Mouse (Mus musculus): Measurements from ENCODE around the gene Cdc42ep3.

The Cdc42ep3 gene

DNA sequence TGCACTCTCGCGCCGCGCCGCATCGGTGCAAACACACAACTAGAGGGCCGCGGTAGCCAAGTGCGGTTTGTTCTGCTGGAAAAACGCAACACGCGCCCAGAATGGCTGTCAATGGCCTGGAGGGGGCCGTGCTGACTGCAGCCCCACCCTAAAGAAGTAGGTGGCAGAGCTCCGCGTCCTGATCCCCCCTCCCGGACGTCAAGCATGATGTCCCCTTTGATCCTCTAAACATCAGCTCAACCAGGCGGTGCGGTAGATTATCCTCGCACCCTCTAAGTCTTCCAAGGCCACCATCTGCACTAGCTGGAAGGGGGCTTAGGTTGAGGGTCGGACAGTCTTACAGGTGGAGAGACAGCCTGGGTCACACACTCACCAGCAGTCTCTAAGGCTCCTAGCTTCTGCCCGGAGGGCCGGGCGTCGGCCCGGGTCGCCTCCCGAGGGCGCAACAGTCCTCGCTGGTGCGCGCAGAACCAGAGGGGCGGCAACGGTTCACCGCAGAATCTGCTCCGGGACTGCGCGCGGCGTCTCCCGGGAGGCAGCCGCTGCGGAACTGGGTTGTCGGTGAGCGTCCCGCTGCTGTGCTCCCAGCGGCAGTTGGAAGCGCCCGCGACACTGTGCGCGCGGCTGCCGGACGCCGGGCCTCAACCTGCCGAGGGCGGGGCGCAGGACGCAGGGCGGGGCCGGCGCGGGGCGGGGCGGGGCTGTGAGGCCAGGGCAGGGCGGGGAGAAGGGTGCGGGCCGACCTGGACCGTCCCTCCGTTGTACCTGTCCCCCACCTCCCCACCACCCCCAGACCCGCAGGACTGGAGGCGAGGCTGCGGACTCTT, at the start of gene Cdc42ep3:
Gene Cdc42ep3 (minus strand): TSS at position 648 of the 827 bp plus-strand sequence.
- in situ Hi-C loops (cut with MboI): no loop called here

DNA sequence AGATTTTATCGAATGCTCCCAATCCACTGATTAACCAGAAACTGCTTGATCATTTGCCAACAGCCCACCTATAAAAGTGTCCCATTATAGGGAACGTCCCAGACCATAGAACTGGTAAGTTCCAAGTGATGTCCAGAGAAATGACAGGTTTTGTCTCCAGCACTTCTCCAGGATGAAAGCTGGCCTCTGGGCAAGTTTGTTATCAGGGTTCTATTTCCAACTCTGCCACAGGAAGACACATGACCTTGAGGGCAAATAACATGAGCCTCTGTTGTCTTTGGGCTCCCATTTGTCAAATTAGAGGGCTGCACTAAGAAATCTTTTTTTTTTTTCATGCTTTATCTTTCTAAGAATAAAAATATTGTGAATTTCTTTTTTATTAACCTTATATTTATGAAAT, 45.5 kb upstream of the Cdc42ep3 start:
- in situ Hi-C loops (cut with MboI): no loop called here

DNA sequence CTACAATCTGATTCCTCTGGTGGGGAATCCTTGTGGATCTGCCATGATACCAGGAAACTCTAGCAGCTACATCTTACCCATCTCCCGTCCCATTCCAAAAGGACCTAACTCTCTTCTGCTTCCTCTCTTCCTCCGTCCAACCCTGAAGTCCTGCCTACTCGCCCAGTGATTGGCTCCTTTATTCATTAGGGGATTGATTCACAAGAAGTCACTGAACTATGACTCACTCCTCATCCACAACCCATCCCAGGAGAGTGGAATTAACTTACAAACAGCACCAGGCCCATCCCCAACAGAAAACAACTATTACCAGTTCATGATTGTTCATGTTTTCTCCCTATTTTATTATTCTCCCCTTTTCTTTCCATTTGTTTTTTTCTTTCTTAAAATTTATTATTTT, 43.5 kb upstream of the Cdc42ep3 start:
- in situ Hi-C loops (cut with MboI): no loop called here

DNA sequence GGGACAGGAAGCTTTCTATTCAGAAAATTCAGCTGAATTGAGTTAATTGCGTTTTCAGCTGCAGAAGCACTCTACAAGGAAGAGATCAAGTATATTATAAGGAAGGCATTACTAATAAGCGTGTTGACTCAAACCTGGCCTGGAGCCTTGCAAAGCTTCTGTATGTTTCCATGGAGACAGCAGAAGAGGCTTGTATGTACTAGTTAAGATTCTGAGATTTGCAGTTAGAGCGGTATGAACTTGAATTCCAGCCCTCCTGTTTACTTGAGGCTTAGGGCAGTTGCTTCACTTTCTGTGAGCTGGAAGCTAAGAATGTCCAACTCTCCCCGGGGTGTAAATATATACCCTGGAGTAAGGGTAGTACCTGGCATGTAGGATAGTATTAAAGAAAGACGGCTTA, 39.9 kb upstream of the Cdc42ep3 start:
- in situ Hi-C loops (cut with MboI): no loop called here

DNA sequence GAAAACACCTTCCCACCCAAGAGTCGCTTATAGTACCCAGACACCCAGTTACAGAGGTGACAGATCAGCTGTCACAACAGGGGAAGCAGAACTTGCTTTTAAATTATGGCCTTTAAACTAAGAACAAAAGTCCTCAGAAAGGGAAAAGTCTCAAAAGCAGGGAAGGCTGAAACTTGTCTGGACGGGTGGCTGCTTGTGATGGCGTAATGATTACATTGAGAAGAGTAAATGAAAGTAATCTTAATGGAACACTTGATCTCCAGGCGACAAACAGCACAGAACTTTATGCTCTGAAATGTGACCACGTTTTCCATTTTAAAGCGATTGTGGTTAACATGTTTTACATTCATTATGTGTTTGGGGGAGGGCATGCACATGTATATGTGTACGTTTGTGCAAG, 39.0 kb upstream of the Cdc42ep3 start:
- in situ Hi-C loops (cut with MboI): no loop called here

DNA sequence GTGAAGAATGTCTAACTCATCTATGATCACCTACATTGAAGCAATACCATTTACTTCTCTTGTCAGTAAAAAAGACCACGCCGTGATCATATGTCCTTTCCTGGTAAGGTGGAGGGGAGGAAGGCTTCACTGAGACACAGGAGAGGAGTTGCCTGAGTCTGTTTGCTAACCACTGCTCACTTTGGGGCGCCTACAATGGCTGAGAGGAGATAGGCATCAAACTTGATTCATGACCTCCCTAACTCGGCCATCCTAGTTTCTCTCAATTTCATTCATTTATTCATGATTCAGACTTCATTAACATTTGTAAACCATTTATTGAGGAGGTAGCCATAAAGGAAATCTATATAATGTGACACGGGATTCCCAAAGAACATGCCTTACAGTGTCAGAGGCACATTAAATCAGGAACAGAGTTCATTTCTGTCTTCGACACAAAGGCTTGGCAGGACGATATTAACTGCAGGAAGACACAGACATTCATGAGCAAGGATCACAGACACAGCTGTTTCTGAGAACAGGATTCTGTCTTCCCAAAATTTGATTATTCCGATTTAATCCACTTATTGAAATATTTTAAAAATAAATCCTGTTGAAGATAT, 32.7 kb upstream of the Cdc42ep3 start:
- in situ Hi-C loops (cut with MboI): no loop called here

DNA sequence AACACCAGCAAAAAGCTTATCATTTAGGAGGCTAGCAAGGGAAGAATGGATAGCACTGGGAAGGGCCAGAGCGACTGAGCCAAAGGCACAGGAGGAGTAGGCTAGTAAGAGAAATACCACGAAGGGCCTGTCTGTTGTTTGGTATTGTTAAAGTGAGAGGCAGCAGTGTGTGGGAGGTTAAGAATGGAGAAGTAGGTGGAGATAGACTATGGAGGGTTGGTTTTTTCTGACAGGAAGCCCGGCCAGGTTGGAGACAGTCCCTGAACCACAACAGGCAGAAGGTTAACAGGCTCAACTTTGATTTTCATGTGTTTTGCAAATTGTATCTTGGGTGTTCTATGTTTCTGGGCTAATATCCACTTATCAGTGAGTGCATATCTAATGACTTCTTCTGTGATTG, 26.6 kb upstream of the Cdc42ep3 start:
- in situ Hi-C loops (cut with MboI): no loop called here

DNA sequence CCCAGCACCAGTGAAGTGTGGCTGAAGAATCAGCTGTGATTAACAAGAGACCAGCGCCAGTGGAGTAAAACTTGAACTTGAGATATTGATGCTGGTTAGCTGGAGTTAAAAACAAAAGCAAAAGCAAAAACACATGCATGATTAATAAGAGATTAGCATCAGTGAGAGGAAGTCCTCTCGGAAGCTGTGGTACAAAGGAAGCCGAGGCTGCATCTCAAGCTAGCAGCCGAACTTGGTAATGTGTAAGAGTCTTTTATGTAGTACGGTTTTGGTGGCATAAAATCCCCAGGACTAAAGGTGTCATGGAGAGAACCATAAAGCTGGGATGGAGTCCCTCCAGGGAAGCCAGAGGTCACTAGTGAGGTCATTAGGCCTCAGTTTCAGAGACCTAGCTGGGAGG, 24.3 kb upstream of the Cdc42ep3 start:
- in situ Hi-C loops (cut with MboI): no loop called here

DNA sequence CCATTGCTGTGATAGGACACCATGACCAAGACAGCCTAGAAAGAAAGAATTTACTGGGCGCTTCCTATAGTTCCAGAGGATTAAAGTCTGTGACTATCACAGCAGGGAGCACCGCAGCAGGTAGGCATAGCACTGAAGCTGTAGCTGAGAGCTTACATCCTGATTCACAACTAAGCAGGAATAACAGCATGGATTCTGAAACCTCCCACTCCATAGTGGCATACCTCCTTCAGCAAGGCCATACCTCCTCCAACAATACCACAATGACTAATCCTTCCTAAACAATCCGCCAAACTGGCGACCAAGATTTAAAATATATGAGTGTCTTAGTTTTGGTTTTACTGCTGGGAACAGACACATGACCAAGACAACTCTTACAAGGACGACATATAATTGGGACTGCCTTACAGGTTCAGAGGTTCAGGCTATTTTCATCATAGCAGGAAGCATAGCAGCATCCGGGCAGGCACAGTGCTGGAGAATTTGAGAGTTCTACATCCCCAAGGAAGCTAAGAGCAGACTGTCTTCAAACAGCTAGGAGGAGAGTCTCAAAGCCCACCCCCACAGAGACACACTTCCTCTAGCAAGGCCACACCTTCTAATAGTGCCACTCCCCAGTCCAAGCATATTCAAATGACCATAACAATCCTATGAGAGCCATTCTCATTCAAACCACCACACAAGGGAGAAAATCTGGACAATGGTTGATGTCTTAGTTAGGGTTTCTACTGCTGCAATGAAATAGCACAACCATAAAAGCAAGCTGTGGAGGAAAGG, 21.7 kb upstream of the Cdc42ep3 start:
- in situ Hi-C loops (cut with MboI): no loop called here

DNA sequence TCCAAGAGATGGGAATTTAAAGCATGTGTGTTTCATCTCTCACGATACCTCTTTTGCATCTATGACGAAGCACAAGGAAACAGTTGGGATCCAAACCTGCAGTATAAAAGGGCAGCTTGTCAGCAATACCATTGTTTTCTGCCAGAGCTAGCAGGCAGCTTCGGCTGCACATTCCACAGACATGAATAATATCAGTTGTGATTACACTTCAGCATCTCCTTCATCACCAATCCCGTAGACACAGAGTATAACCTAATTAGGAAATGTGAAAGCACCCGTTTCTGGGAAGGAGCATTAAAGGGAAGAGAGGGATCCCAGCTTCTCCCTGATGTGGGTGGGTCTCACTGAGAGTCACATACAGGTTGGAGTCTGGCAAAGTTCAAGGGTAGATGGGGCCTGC, 18.1 kb upstream of the Cdc42ep3 start:
- in situ Hi-C loops (cut with MboI): no loop called here

DNA sequence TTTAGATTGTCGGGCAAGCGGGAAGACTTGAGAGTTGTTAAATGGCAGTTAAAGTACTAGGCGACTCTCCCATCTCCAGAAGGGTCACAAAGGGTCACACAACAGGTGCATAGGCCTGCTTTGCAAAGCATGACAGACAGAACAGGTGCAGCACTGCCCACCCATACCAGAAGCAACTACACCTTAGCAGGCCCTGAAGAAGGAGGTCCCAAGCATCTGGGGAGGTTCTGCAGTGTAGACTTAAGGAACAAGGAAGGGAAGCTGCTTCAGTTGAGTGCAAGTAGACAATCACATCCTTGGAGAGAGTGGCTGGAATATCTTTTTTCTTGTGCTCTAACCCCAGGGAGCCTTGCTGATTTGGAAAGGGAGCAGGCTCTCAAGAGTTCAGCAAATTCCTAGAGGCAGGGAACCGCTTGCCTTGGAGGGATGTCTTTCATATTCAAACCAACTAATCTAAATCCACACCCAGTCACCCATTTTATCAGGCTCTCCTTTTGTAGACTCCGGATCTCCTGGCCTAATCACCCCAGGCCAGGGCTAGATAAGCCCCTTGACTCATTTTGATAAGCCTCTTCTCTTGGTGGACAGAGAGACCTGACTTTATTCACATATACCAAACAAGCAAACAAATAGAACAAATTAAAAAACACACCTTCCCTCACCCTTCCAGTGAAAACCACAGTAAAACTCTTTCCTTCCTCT, 10.0 kb upstream of the Cdc42ep3 start:
- in situ Hi-C loops (cut with MboI): no loop called here

DNA sequence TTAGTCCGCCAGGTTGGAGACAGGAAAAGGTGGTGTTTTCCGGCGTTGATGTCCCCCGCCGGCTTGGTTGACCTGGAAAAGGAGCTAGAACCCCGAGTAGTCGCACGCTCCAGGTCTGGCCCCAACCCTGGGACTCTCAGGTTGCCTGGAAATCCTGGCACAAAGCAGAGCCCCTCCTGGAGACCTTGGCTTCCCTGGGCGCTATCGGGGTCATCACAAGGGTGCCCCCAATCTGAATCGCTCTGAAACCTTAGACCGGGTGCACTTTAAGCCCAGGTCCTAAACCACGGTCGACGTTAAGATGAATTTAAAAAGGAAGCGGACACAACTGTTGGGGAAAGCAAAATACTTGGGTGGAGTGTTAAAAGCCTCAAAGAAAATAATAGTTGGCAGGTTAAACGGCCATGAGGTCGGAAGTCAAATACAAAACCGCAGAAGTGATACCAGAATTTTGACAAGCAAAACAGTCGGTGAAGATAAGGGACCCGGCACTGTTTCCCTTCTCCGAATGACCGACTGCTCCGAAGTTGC, 1.2 kb upstream of the Cdc42ep3 start:
- in situ Hi-C loops (cut with MboI): no loop called here

DNA sequence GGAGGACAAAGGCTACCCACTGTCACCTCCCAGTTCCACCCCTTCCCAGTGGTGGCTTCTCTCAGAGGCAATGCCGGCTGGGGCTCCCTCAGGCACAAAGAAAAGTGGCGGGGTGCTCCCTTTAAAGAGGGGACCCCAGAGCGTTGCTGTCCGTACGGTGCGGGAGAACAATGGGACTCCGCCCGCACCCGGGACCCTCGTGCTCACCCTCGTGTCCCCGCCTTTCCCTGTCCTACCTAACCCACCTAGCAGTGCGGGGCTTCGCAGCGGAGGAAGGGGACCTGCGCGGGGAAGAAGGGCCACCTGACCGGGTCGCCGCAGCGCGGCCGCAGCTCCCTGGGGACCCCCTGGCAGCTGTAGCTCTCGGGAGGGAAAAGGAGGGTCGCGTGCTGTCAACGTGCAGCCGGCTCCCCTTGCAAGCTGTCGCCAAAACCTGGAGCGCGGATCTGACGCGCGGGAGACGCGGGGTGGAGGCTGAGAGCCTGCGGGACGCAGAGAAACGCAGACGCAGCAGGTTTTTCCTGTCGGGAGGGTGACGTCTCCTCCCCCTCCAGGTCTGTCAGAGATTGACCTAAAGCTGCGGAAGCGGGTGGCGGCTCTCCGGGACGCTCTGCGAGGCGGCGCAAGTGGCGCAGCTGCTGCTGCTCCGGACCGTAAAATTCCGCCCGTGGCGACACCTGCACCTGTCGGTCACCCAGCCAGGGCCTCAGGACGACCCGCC, 540 bp upstream of the Cdc42ep3 start:
- in situ Hi-C loops (cut with MboI): no loop called here

DNA sequence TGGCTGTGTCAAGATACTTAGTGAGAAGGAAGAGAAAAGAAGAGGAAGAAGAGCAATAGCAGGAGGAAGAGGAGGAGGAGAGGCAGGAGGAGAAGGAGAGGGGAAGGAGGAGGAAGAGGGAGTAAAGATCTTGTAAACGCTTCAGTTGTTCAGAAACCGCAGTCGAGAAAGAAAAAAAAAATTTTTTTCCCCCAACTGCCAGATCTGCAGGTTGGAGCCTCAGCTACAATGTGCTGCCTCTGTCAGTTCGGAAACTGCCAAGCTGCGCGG, 782 bp downstream of the Cdc42ep3 start:
- in situ Hi-C loops (cut with MboI): no loop called here

DNA sequence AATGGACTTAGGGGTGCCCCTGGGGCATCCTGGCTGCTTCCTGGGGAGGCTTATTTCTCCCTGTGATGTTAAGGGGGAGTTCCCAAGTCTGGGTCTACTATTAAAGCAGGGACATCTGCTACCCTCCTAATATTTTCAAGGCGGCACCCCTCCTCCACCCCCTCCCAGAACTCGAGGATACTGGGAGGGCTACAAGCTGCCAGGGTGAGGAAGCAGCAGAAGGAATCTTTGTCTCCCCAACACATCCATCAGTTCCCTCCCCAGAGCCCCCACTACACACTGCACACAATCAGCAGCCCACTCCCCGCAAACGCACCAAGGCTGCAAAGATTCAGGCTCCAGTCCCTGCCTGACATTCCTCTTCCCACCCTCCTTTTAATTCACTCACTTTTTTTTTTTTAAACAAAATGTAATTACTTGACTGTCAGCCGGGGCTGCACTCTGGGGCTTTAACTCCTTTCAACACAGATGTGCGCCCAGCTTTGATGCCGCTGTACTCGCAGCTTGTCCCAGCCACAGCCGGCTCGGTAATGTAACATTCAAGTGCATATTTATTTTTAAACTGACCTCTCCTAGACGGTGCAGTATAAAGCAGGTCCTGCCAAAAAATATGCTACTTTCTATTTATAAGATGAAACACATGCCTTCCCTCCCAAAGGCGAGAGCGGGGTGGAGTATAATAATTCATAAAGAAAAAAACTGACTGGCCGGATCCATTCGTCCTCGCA, 1.3 kb downstream of the Cdc42ep3 start:
- in situ Hi-C loops (cut with MboI): no loop called here

DNA sequence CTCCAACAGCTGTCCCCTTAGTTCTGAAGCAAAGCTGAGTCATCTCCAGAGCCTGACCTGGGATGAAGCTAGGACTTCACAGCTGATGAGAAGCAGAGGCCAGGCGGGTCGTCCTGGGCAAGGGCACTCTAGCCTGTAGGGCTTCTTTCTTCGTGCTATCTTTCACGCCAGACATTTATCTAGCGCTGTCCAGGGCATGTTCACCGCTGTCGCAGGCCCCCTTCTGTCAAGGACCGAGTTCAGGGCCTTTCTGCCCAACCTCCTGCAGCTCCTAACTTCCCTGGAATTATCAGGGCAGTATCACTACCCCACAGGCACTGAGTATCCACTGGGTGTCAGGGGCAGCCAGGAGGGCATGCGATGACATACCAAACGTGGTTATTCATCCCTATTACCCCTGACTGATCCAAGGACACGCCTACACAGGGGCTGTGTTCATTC, 4.1 kb downstream of the Cdc42ep3 start:
- in situ Hi-C loops (cut with MboI): no loop called here

DNA sequence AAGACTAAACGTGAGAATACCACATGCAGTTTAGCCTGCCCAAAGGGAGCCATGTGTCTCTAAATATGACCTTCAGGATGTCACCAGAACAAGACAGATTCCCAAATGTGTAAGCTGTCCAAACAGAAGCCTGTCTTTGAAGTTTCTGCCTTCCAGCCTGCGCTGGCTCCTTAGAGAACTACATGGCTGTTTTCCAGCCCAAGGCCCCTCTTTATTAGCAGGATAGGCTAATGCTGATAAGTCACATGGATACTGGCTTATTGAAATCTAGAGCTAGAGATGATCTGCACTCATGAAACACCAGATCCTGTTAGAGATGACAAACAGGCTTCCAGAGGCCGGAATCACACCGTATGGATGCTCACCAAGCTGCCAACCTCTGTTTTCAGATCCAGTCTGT, 5.5 kb downstream of the Cdc42ep3 start:
- in situ Hi-C loops (cut with MboI): no loop called here

DNA sequence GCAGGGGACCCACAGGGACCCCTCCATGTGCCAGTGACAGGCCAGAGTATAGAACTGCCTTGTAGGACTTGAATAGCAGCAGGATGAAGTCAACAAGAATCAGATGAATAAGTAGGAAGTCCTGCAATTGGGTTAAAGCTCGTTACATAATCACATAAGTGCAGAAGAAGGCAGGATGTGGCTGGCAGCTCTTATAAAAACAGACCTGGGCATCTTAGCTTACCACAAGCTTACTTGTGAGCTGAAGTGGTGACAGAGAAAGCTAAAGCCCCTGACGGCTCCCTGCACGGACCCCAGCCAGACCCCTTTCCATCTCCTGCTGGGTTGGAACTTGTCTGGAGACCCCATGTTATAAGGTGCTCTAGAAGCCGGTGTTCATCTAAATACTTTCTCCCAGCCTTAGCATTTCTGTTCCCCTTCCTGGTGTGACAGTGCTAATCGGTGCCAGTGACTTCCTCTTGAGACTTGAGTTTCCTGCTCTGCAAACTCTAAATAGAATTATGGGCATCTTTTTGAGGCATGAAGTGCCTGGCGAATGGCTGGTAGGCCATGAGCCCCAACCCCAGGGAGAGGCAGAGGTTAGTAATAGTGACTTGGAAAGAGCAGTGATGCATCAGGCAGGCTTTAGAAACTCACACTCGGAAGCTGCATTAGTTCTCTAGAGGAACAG, 6.8 kb downstream of the Cdc42ep3 start:
- in situ Hi-C loops (cut with MboI): no loop called here

DNA sequence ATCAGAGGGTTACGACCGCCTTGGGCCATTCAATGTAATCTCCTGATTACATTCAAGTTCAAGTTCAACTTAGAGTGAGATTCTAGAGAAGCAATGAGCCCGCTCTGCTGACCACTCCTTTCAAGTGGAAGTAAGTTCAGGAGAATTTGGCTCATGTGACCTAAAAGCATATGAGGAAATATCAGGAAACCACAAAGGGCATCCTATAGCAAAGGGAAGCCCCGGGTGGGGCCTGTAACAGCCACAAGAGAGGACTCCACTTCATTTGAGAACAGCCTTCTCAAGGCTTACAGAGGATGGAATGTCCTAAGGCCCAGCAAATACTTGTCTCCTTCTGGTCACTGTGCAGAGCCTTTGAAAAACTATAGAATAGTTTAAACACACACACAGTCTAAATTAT, 7.6 kb downstream of the Cdc42ep3 start:
- in situ Hi-C loops (cut with MboI): no loop called here

DNA sequence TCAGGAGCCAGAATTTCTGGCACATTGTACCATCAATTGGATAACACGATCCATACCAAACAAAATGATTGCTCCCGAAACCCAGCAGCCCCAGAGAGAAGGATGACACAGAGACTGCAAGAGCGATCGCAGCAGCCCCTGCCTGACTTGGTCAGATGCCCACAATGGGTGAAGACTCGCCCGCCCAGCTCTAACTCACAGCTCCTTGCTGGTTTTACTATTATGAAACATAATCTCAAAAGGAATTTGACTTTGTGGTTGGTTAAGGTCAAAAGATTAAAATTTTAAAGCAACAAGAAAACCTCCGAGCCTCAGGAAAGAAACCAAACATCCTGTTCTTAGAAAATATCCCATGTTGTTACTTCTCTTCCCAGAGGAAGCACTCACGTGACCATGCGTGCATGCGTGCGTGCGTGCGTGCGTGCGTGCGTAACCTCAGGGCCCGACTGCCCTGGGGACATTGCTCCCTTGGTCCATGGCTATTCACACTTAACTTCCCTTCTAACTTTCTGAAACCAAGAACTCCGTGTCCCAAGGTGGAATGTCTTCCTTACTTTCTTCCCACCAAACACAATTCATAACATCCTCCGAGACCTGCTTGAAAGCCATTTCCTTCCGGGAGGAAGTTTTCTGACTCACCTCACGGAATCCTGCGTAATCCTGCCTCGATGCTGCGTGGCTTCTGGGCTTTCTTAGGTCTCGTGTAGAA, 9.7 kb downstream of the Cdc42ep3 start:
- in situ Hi-C loops (cut with MboI): no loop called here

All from mature B cell (primary cell).